Mouse (Mus musculus): ENCODE measurements at regions not wholly inside any gene's neighbourhood (a gene's known extent, or its start where the extent isn't known, plus 50 kb on each side); places are given as distances from the start of the nearest gene placed in this dataset.

GRCm38 (mm10) chr3:40480258-40480951 lies 50.7 kb upstream of the Intu start:
- TF ChIP-seq POLR2A (IDR thresholded peaks at IDR 0.05; ENCODE audit: low read depth, low read length) (no peak), CTCF (IDR thresholded peaks at IDR 0.05; ENCODE audit: extremely low read depth, insufficient read depth, insufficient read length, insufficient replicate concordance) (no peak)

Measured in spleen, adult 2 months (tissue).